28 mouse cellular contexts compared by ENCODE assay signal in the genomic region with DNA sequence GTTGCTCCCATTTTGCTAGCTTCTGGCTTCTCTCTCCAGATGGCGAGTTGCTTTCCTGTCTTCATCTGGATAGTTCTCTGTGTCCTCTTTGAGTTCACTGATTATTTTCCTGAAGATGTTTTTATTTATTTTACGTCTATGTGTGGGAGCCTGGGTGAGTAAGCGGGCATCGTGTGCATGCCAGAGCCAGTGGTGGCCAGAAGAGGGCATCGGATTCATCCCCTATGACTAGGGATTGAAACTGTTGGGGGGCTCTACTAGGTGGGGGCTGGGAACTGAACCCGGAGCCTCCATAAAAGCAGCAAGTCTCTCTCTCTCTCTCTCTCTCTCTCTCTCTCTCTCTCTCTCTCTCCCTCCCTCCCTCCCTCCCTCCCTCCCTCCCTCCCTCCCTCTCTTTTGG.
A peak's percentile ranks its signal among the peaks of the same experiment; 100 is the strongest.
DNase-seq lines count a peak whose midpoint lies in the region; ATAC-seq and TF ChIP-seq lines count a peak whose summit lies in the region.
"Had no signal": no experiment of that assay in that cellular context is flagged by ENCODE, and none has a peak within 500 bp of the region (broad histone marks: within the 10 kb centered on the region; RNA-seq: fewer than 3 reads in every experiment).

No protein-coding gene starts in this region.

- no peak overlapping the region for H3K9ac ChIP-seq in lung, embryonic 14.5 days
- no peak overlapping the region for H3K9ac ChIP-seq in ES-Bruce4 (ENCODE audit: low read depth, poor library complexity, severe bottlenecking)
- H3K9ac ChIP-seq: embryonic facial prominence, embryonic 12.5 days; embryonic facial prominence, embryonic 15.5 days; forebrain, postnatal 0 days; heart, embryonic 12.5 days; heart, embryonic 15.5 days; hindbrain, embryonic 13.5 days had no signal

- H3K4me2 ChIP-seq in lung, embryonic 14.5 days, result no peak overlapping the region
- H3K4me2 ChIP-seq: embryonic facial prominence, embryonic 12.5 days; embryonic facial prominence, embryonic 15.5 days; heart, embryonic 12.5 days; heart, embryonic 15.5 days; hindbrain, embryonic 13.5 days had no signal

- H3K4me3 ChIP-seq in lung, embryonic 14.5 days (ENCODE audit: low read depth, low read length), result no peak overlapping the region
- H3K4me3 ChIP-seq in ES-Bruce4 (ENCODE audit: low read depth, low read length), result no peak overlapping the region
- H3K4me3 ChIP-seq: embryonic facial prominence, embryonic 12.5 days; embryonic facial prominence, embryonic 15.5 days; heart, embryonic 12.5 days; heart, embryonic 15.5 days; hindbrain, embryonic 10.5 days; hindbrain, embryonic 13.5 days had no signal

- H3K4me1 ChIP-seq in lung, embryonic 14.5 days (ENCODE audit: insufficient read depth), result no peaks in the 10 kb centered on the region
- H3K4me1 ChIP-seq in ES-Bruce4 (ENCODE audit: control insufficient read depth, insufficient read depth, low read length), result no peaks in the 10 kb centered on the region
- H3K4me1 ChIP-seq: embryonic facial prominence, embryonic 12.5 days; embryonic facial prominence, embryonic 15.5 days; heart, embryonic 12.5 days; heart, embryonic 15.5 days; hindbrain, embryonic 10.5 days; hindbrain, embryonic 13.5 days had no signal

- no peaks in the 10 kb centered on the region for H3K9me3 ChIP-seq in lung, embryonic 14.5 days (ENCODE audit: low read depth, low read length)
- no peaks in the 10 kb centered on the region for H3K9me3 ChIP-seq in ES-Bruce4 (replicated peaks; ENCODE audit: control insufficient read depth, insufficient read depth, low read length, poor library complexity, severe bottlenecking)
- H3K9me3 ChIP-seq: embryonic facial prominence, embryonic 12.5 days; embryonic facial prominence, embryonic 15.5 days; heart, embryonic 12.5 days; heart, embryonic 15.5 days; hindbrain, embryonic 10.5 days; hindbrain, embryonic 13.5 days had no signal

- no peak overlapping the region for H3K27ac ChIP-seq in lung, embryonic 14.5 days (ENCODE audit: low read depth)
- no peak overlapping the region for H3K27ac ChIP-seq in ES-Bruce4 (ENCODE audit: insufficient read depth, low read length)
- H3K27ac ChIP-seq: embryonic facial prominence, embryonic 12.5 days; embryonic facial prominence, embryonic 15.5 days; heart, embryonic 15.5 days; hindbrain, embryonic 10.5 days; hindbrain, embryonic 13.5 days had no signal

- H3K27me3 ChIP-seq in lung, embryonic 14.5 days (ENCODE audit: insufficient read depth, low read length), result no peaks in the 10 kb centered on the region
- no peaks in the 10 kb centered on the region for H3K27me3 ChIP-seq in ES-Bruce4 (ENCODE audit: control insufficient read depth, insufficient read depth, low read length, poor library complexity, severe bottlenecking)
- H3K27me3 ChIP-seq: embryonic facial prominence, embryonic 12.5 days; embryonic facial prominence, embryonic 15.5 days; heart, embryonic 12.5 days; heart, embryonic 15.5 days; hindbrain, embryonic 13.5 days; Patski had no signal

- 0 out of 2 replicates have a peak, but pooled peaks have one; percentile 12 for TF ChIP-seq CTCF in lung, embryonic 14.5 days (IDR thresholded peaks at IDR 0.05; ENCODE audit: low read depth)
- TF ChIP-seq CTCF in ES-Bruce4 (IDR thresholded peaks at IDR 0.05; ENCODE audit: low read depth, low read length), result peak; percentile 52

- no peak for TF ChIP-seq POLR2A in ES-Bruce4 (IDR thresholded peaks at IDR 0.05; ENCODE audit: insufficient read depth, low read length)

- no peaks in the 10 kb centered on the region for H3K36me3 ChIP-seq in lung, embryonic 14.5 days (ENCODE audit: insufficient read depth)
- no peaks in the 10 kb centered on the region for H3K36me3 ChIP-seq in ES-Bruce4 (ENCODE audit: control insufficient read depth, insufficient read depth, low read length, poor library complexity, severe bottlenecking)
- H3K36me3 ChIP-seq: embryonic facial prominence, embryonic 12.5 days; embryonic facial prominence, embryonic 15.5 days; heart, embryonic 12.5 days; heart, embryonic 15.5 days; hindbrain, embryonic 10.5 days; hindbrain, embryonic 13.5 days had no signal

- no peak for ATAC-seq in lung, embryonic 14.5 days (ENCODE audit: insufficient read depth)
- ATAC-seq: forebrain, embryonic 14.5 days; forebrain, postnatal 0 days; hindbrain, embryonic 16.5 days had no signal

- 79% methylated on average over 6 of the region's 6 CpGs for WGBS in lung, embryonic 14.5 days

- no peak for TF ChIP-seq EP300 in ES-Bruce4 (IDR thresholded peaks at IDR 0.05; ENCODE audit: insufficient read depth, low read depth, low read length)

- DNase-seq in heart, adult 11 months, result peak; percentile 62
- DNase-seq in heart, adult 9 months (ENCODE audit: low spot score in 2 of 2), result no peak
- DNase-seq in lung, embryonic 14.5 days, result no peak
- no peak for DNase-seq in lung, postnatal 25 days (ENCODE audit: low spot score)
- no peak for DNase-seq in frontal cortex, adult 2 months (ENCODE audit: extremely low spot score in 1 of 2, low spot score in 1 of 2)
- no peak for DNase-seq in frontal cortex, postnatal 14 days (ENCODE audit: low spot score in 2 of 2)
- DNase-seq: adrenal gland, adult 2 months; adrenal gland, postnatal 14 days; B cell, adult 2 months; cerebellum, adult 11 months; cerebellum, adult 2 months; cerebellum, adult 9-11 months; cerebellum, postnatal 25 days; forebrain, postnatal 0 days; gastrocnemius, postnatal 10 days; gastrocnemius, postnatal 36 days; heart, postnatal 10 days; heart, postnatal 36 days had no signal
